Mouse (Mus musculus): Measurements from ENCODE around the gene Dhx40.
"Not testable (repeated sequence)": the region's sequence is repeated elsewhere in the genome, so short reads cannot be mapped to it uniquely, and the experiment has no call there.

Gene Dhx40

GRCm38 (mm10) chr11:86818928-86819327 lies 11.4 kb upstream of the Dhx40 start:
- in situ Hi-C loops (cut with MseI, MboI) = no loop called here

- in situ Hi-C loops (cut with MseI, MboI) = not testable (repeated sequence)
These were observed 8.7 kb upstream of the Dhx40 start for GRCm38 (mm10) chr11:86816288-86816687.

GRCm38 (mm10) chr11:86814481-86814880 lies 6.9 kb upstream of the Dhx40 start:
- in situ Hi-C loops (cut with MseI, MboI) = not testable (repeated sequence)

- in situ Hi-C loops (cut with MseI, MboI) = not testable (repeated sequence)
These were observed 5.7 kb upstream of the Dhx40 start for GRCm38 (mm10) chr11:86813256-86813655.

- in situ Hi-C loops (cut with MseI, MboI) = no loop called here
These were observed 3.7 kb upstream of the Dhx40 start for GRCm38 (mm10) chr11:86811326-86811630.

- in situ Hi-C loops (cut with MseI, MboI) = no loop called here
These were observed 3.2 kb upstream of the Dhx40 start for GRCm38 (mm10) chr11:86810572-86811325.

- in situ Hi-C loops (cut with MseI, MboI) = no loop called here
These were observed 2.3 kb upstream of the Dhx40 start for GRCm38 (mm10) chr11:86809828-86810227.

- in situ Hi-C loops (cut with MseI, MboI) = no loop called here
These were observed 507 bp downstream of the Dhx40 start for GRCm38 (mm10) chr11:86807001-86807477.

GRCm38 (mm10) chr11:86794161-86794560 lies 13.4 kb downstream of the Dhx40 start:
- in situ Hi-C loops (cut with MseI, MboI) = no loop called here

GRCm38 (mm10) chr11:86787436-86787835 lies 20.1 kb downstream of the Dhx40 start:
- in situ Hi-C loops (cut with MseI, MboI) = not testable (repeated sequence)

- in situ Hi-C loops (cut with MseI, MboI) = no loop called here
These were observed 21.8 kb downstream of the Dhx40 start for GRCm38 (mm10) chr11:86785767-86786166.

GRCm38 (mm10) chr11:86769884-86770283 lies 37.7 kb downstream of the Dhx40 start:
- in situ Hi-C loops (cut with MseI, MboI) = no loop called here

- in situ Hi-C loops (cut with MseI, MboI) = no loop called here
These were observed 43.0 kb downstream of the Dhx40 start for GRCm38 (mm10) chr11:86764501-86764900.

- in situ Hi-C loops (cut with MseI, MboI) = not testable (repeated sequence)
These were observed 44.4 kb downstream of the Dhx40 start for GRCm38 (mm10) chr11:86763127-86763526.

- in situ Hi-C loops (cut with MseI, MboI) = no loop called here
These were observed 47.2 kb downstream of the Dhx40 start for GRCm38 (mm10) chr11:86760357-86760756.

- in situ Hi-C loops (cut with MseI, MboI) = no loop called here
These were observed 47.7 kb downstream of the Dhx40 start for GRCm38 (mm10) chr11:86759886-86760285.

GRCm38 (mm10) chr11:86759226-86759625 lies 48.3 kb downstream of the Dhx40 start:
- in situ Hi-C loops (cut with MseI, MboI) = no loop called here

GRCm38 (mm10) chr11:86758559-86758958 lies 49.0 kb downstream of the Dhx40 start:
- in situ Hi-C loops (cut with MseI, MboI) = no loop called here

- in situ Hi-C loops (cut with MseI, MboI) = no loop called here
These were observed 49.8 kb downstream of the Dhx40 start, which contains the start of gene Cltc for GRCm38 (mm10) chr11:86757480-86758371. TSS of gene Cltc (minus strand) at chr11:86757565.

GRCm38 (mm10) chr11:86757142-86757479 lies 50.4 kb downstream of the Dhx40 start:
- in situ Hi-C loops (cut with MseI, MboI) = no loop called here

GRCm38 (mm10) chr11:86756156-86757141 lies 51.1 kb downstream of the Dhx40 start:
- in situ Hi-C loops (cut with MseI, MboI) = no loop called here

GRCm38 (mm10) chr11:86752404-86752803 lies 55.1 kb downstream of the Dhx40 start:
- in situ Hi-C loops (cut with MseI, MboI) = no loop called here
